Mouse (Mus musculus): ENCODE results near the gene Appl2. TPM values are rescaled to one million over a fixed set of nuclear protein-coding genes. Genes with fewer than 3 reads are reported as not detected.
"Not testable (repeated sequence)": the region's sequence is repeated elsewhere in the genome, so short reads cannot be mapped to it uniquely, and the experiment has no call there.

The Appl2 gene
- 10 to 100 TPM; 44.3 to 66.3 TPM for total RNA-seq (2021)
- long read RNA-seq, experiment 1, transcript Appl2-201 (21 exons, 3,020 nt): major isoform, 38 of 59 reads
- long read RNA-seq, experiment 1, partial matches to known transcripts: 7 of 59 reads
- long read RNA-seq, experiment 1, other reads (novel, unspliced or antisense): 14 of 59 reads
- long read RNA-seq, experiment 2, transcript Appl2-201 (21 exons, 3,020 nt): major isoform, 19 of 36 reads
- long read RNA-seq, experiment 2, partial matches to known transcripts: 1 of 36 reads
- long read RNA-seq, experiment 2, other reads (novel, unspliced or antisense): 16 of 36 reads

DNA sequence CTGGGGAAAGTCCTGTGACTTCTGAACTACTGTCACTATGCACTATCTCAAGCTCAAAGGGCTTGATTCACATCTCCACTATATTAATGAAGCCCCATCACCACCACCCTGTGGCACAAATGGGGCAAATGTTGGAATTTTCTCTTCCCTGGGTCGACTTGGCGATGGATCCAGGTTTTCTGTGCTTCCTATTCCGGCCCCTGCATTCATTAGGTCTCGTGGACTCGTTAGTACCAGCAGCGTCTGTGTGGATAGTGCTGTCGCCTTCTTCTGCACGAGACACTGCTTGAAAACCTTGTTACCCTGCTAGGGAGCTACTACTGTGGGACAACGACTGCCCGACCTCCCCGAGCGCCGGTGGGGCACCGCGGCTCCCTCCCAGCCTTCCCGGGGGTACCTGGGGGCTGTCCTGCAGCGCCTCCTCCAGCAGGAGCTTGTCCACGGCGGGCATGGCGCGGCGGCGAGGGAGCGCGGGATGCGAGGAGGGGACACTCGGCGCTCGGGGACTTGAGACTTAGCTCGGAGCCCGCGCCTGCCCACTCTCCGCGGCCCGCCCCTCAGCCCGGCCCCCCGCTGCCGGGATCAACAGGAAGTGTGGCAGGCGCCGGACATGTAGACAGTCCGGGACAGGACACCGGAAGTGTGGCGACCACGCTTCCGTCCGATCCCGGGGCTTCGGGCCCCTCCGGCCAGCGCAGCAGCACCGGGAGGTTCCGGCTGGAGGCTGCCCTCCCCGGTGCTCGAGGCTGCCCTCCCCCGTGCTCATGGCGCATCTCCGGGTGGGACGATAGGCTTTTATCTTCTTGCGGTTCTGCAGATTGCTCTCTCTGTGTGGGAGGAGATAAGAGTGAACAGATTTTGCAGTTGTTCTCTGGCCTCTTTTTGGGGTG lies at the start of gene Appl2:
Gene Appl2, minus strand, starts transcription at position 608 of the 890 bp plus-strand sequence.
- peak; percentile 97 for DNase-seq

GRCm38 (mm10) chr10:83696226-83696625 lies 47.7 kb upstream of the Appl2 start:
- no peak for DNase-seq

DNA sequence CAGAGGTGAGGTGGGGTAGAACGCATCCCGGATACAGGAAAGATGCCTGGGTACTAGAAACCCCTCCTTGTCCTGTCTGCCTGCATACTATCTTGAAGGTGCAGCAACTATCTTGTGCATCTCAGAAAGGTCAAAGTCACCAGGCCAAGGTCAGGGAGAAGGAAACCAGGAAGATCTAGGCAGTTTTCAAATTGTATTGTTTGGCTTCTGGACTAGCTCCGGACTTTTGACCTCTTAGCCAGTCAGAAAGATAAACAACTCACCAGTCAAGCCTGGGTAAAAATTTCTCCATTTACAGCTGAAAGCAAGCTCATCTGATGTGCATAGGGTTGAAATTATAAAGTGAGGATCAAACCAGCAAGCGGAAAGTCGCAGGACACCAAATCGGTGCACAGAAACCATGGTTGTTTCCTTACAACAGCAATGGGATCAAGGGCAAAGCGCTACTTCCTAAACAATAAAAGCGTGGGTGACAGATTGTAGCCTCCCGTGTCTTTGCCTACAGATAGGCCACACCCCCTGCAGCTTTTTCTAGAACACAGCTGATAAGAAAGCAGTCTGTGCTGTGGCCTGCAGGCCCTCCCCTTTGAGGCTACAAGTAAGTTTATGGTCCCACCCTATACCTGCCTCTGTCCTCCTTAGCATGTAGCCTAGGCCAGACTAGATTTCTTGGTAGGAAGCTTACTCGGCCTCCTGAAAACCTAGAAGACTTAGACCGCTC lies 43.8 kb upstream of the Appl2 start:
- no peak for DNase-seq

GRCm38 (mm10) chr10:83688215-83688614 lies 39.7 kb upstream of the Appl2 start:
- peak; percentile 7 for DNase-seq

DNA sequence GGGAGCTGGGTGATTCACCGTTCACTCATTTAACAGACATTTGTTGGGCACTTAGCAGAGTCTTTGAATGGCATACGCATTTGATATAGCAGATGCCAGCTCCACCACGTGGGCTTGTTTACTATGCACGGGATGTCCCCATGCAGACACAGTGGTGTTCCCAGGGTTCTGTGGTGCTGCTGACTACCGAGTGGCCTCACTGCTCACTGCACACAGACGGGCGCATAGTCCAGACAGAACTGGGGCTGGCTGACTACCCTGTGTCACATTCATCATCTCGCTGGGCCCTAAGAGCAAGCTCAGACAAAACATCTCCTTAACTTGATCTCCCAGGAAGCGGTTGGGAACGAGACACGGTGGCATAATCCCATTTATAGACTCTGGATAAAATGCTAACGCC lies 32.8 kb upstream of the Appl2 start:
- no peak for DNase-seq

- DNase-seq: no peak
These were observed 18.0 kb upstream of the Appl2 start for GRCm38 (mm10) chr10:83666556-83666955.

GRCm38 (mm10) chr10:83661925-83662324 lies 13.4 kb upstream of the Appl2 start:
- DNase-seq: no peak

- no peak for DNase-seq
These were observed 12.1 kb upstream of the Appl2 start for GRCm38 (mm10) chr10:83660605-83661004.

DNA sequence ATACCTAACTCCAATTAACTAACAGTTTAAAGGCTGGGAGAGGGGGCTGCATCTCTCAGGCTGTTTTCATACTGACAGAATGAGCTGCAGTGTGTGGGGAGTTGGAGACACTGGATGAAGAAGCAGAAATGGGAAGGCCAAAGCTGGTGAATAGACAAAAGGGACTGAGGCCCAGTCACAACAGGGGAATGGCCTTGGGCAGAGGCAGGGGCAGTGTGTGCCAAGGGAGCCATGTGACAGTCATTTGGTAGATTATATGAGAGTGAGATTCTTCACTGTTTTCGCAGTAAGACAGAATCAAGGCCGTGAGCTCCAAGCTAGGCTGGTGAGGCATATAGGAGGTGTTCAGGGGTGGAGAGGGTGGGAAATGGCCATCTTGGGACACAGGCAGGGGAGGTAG lies 6.1 kb upstream of the Appl2 start:
- peak; percentile 76 for DNase-seq

DNA sequence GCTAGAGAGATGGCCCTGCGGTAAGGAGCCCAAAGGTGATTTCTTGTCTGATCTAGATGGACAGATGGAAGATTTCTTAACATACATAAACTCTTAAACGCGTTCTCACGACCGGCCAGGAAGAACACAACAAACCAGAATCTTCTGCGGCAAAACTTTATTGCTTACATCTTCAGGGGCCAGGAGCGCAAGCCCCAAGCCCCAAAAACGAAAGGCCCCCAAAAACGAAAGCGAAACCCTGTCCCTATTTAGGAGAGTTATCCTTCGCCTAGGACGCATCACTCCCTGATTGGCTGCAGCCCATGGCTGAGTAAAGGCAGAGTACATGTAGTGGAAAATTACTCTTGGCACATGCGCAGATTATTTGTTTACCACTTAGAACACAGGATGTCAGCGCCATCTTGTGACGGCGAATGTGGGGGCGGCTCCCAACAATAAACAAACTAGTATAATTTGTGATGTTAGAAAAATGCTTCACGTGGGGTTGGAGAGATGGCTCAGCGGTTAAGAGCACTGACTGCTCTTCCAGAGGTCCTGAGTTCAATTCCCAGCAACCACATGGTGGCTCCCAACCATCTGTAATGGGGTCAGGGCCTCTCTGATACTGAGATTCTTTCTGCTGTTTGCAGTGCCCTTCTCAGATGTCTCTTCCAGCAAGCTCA lies 3.8 kb upstream of the Appl2 start:
- DNase-seq: not testable (repeated sequence)

DNA sequence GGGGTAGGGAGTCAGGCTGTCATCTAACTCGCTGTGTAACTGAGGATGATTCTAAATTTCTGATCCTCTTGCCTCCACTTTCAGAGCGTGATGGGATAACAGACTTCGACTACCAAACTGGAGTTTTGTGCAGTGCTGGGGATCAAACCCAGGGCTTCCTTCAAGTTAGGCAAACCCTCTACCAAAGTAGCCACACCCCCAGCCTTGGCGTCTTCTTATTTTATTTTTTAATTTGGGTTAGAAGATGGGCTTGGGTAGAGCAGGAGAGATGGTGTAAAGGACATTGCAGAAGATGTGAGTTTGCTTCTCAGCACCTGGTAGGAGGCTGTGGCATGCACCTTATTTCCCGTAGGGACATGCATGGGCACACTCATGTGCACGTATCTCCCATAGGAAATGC lies 499 bp upstream of the Appl2 start:
- DNase-seq: no peak

GRCm38 (mm10) chr10:83646351-83646885 lies 2.1 kb downstream of the Appl2 start:
- DNase-seq: no peak

DNA sequence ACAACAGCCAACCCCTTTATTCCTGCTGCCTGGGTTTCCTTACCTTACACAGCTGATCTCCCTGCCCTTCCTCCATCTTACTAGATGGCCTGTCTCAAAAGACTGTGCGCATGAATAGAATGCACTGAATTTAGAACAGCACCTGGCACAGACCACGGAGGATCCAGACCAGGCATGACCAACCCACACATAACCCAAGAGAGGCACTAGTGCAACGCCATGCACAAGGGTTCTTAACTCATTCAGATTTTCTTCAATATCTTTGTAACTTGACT lies 2.9 kb downstream of the Appl2 start:
- DNase-seq: no peak

DNA sequence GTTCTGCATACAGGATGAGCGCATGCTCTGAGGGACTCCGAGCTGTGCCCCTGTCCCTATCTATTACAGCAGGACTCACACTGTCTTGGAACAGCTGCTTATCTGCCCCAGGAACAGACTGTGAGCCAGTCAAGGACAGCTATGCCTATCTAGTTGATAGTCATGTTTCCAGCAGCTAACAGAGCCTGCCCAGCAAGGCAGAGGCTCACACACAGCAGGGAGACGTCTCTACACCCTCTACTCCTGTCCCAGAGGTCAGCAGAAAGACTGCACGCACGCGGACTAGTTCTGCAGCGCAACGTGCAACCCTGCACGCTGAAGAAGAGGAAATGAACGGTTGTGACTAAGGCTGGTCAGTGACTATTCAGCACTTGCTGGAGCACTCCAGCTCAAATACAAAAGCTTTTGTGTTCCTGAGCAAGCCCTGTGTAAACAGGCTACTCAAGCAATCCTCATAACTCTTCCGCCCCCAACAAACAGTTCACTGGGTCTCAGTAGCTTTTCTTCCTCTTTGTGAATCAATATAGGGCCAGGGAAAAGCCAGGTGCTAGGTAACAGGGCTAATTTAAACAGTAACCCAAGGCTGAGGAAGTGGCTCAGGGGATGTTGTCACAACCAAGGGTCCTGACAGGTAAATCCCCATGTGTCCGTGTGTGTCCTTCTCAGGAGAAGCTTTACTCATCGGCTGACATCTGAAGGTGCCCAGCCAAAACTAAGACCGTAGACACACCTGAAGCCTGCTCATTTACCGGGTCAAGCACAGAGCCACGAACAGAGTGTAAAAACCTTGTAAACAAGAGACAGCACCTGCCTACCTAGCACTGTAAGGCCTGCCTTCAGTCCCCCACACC lies 3.4 kb downstream of the Appl2 start:
- peak; percentile 41 for DNase-seq

- DNase-seq: no peak
These were observed 4.4 kb downstream of the Appl2 start for GRCm38 (mm10) chr10:83644167-83644566.

- DNase-seq: no peak
These were observed 6.9 kb downstream of the Appl2 start for GRCm38 (mm10) chr10:83641641-83642040.

DNA sequence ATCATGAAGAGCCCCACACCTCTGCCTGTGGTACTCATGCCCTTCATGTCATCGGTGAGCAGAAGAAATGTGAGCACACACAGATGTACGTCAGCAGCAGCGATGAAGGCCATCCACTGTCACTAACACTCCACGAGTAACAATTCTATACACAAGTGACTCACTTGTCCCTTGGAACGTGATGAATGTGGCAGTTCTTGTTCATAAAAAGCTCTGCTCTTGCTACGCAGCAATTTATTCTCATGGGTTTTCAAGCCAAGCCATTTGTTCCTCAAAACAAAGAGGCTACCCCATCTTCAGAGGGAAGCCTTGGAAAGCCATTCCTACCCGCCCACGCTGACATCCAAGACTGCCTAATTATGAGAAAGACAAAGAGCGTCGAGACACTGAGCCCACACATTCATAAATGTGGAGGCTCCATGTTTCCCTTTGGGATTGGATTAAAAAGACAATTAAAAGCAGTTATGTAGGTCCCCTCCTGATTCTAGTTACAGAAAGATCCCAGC lies 8.6 kb downstream of the Appl2 start:
- no peak for DNase-seq

- peak; percentile 80 for DNase-seq
These were observed 11.2 kb downstream of the Appl2 start for GRCm38 (mm10) chr10:83637295-83637694.

- DNase-seq: no peak
These were observed 12.3 kb downstream of the Appl2 start for GRCm38 (mm10) chr10:83636191-83636590.

DNA sequence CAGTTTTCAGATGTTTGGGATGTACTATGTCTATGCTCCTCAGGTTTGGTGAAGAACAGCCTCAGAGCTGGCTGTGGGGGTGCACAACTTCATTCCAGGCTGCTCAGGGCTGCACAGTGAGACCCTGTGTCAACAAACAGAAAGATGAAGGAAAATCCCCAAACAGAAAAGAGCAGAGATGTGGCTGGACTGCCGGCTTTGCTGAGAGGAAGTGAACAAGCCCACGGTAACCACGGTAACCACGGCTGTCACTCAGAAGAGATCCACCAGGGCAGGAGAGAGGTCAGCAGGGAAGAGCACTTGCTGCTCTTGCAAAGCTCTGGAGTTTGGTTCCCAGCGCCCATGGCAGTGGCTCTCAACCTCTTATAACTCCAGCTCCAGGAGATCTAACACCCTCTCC lies 14.1 kb downstream of the Appl2 start:
- DNase-seq: peak; percentile 43

GRCm38 (mm10) chr10:83632806-83633374 lies 15.6 kb downstream of the Appl2 start:
- DNase-seq: peak; percentile 38

Data from adrenal gland, postnatal 10 days (tissue).